Mouse (Mus musculus): ENCODE measurements around the gene Bpifa6. TPM values are rescaled to one million over a fixed set of nuclear protein-coding genes. Genes with fewer than 3 reads are reported as not detected.

Bpifa6 gene
- polyA plus RNA-seq, 1 experiment from 2014 or later: not detected

GRCm38 (mm10) chr2:154044743-154045142, 70.0 kb downstream of the Bpifa6 start:
- Histone ChIP-seq H3K4me1 (no peaks in the 10 kb centered on the region), H3K4me2 (no peak overlapping the region), H3K27me3 (replicated peaks) (no peaks in the 10 kb centered on the region), H3K9me3 (replicated peaks) (no peaks in the 10 kb centered on the region), H3K4me3 (replicated peaks) (no peak overlapping the region), H3K36me3 (no peaks in the 10 kb centered on the region), H3K27ac (replicated peaks) (no peak overlapping the region), H3K9ac (replicated peaks) (no peak overlapping the region)
- 90% methylated on average over 3 of the region's 3 CpGs for WGBS
- ATAC-seq (ENCODE audit: low FRiP score): no peak

Other genes starting within 250 kb of the Bpifa6 start
- gene Mapre1, start 233.7 kb upstream of the Bpifa6 start, polyA plus RNA-seq (2015; fragmentation: Nextera tagmentation; extraction: Ambion mirVana): 338 and 342 TPM in 2 replicates
- not detected in 2 replicates for gene Efcab8, start 195.0 kb upstream of the Bpifa6 start, polyA plus RNA-seq (2015; fragmentation: Nextera tagmentation; extraction: Ambion mirVana)
- not detected in 2 replicates for gene Sun5, start 103.9 kb upstream of the Bpifa6 start, polyA plus RNA-seq (2015; fragmentation: Nextera tagmentation; extraction: Ambion mirVana)
- not detected in 2 replicates for gene Bpifb2, start 99.9 kb upstream of the Bpifa6 start, polyA plus RNA-seq (2015; fragmentation: Nextera tagmentation; extraction: Ambion mirVana)
- gene Bpifb6, start 74.6 kb upstream of the Bpifa6 start, polyA plus RNA-seq (2015; fragmentation: Nextera tagmentation; extraction: Ambion mirVana): 0.12 TPM in 1 of 2 replicates, not detected in the other
- not detected in 2 replicates for gene Bpifb3, start 56.7 kb upstream of the Bpifa6 start, polyA plus RNA-seq (2015; fragmentation: Nextera tagmentation; extraction: Ambion mirVana)
- not detected in 2 replicates for gene Bpifb4, start 36.7 kb upstream of the Bpifa6 start, polyA plus RNA-seq (2015; fragmentation: Nextera tagmentation; extraction: Ambion mirVana)
- gene Bpifa2, start 33.3 kb downstream of the Bpifa6 start, polyA plus RNA-seq (2015; fragmentation: Nextera tagmentation; extraction: Ambion mirVana): not detected in 2 replicates
- not detected in 2 replicates for gene Bpifa3, start 155.4 kb downstream of the Bpifa6 start, polyA plus RNA-seq (2015; fragmentation: Nextera tagmentation; extraction: Ambion mirVana)
- gene Bpifa1, start 167.9 kb downstream of the Bpifa6 start, polyA plus RNA-seq (2015; fragmentation: Nextera tagmentation; extraction: Ambion mirVana): 51.3 TPM in 1 of 2 replicates, not detected in the other
- gene Bpifa5, start 187.7 kb downstream of the Bpifa6 start, polyA plus RNA-seq (2015; fragmentation: Nextera tagmentation; extraction: Ambion mirVana): not detected in 2 replicates
- 0.24 TPM in 1 of 2 replicates, not detected in the other for gene Bpifb1, start 215.9 kb downstream of the Bpifa6 start, polyA plus RNA-seq (2015; fragmentation: Nextera tagmentation; extraction: Ambion mirVana)
- 0.27 and 0.32 TPM in 2 replicates for gene Bpifb5, start 248.8 kb downstream of the Bpifa6 start, polyA plus RNA-seq (2015; fragmentation: Nextera tagmentation; extraction: Ambion mirVana)